Mouse (Mus musculus) stomach, embryonic 16.5 days (tissue): ENCODE data around the gene Zfp39. TPM values are rescaled to one million over a fixed set of nuclear protein-coding genes. Genes with fewer than 3 reads are reported as not detected.

Experiments
- ATAC-seq: fragments of 200-750 bp; cut with Nextera tagmentation; 2 replicates; pipeline ENCODE4 v1.8.0; 2017; ENCODE audit warnings: moderate number of reproducible peaks, moderate TSS enrichment; ENCODE audit not compliant: insufficient read depth, low FRiP score
- H3K27ac ChIP-seq: fragments of 300-500 bp; sonication (generic); 2 replicates; pipeline ENCODE4 v1.5.1; 2014; ENCODE audit warnings: low read length
- H3K27me3 ChIP-seq: fragments of 300-500 bp; sonication (generic); 2 replicates; pipeline ENCODE4 v1.6.1; 2014; ENCODE audit warnings: low read length, control low read depth, mixed read lengths; ENCODE audit not compliant: control insufficient read depth, insufficient read depth
- H3K36me3 ChIP-seq: fragments of 300-500 bp; sonication (generic); 2 replicates; pipeline ENCODE4 v1.6.1; 2014; ENCODE audit warnings: low read length; ENCODE audit not compliant: control insufficient read depth, insufficient read depth
- H3K4me1 ChIP-seq: fragments of 300-500 bp; sonication (generic); 2 replicates; pipeline ENCODE4 v1.6.1; 2014; ENCODE audit warnings: low read length, control low read depth, mixed read lengths; ENCODE audit not compliant: control insufficient read depth, insufficient read depth
- H3K4me2 ChIP-seq: fragments of 300-500 bp; sonication (generic); 2 replicates; pipeline ENCODE4 v1.6.1; 2014; ENCODE audit warnings: low read depth, low read length, mixed read lengths
- H3K4me3 ChIP-seq: fragments of 300-500 bp; sonication (generic); replicated peaks from 2 replicates; pipeline ENCODE4 v1.5.1; 2014; ENCODE audit warnings: mild to moderate bottlenecking, low read length
- H3K9ac ChIP-seq: fragments of 300-500 bp; sonication (generic); 2 replicates; pipeline ENCODE4 v1.6.1; 2014; ENCODE audit warnings: low read length
- H3K9me3 ChIP-seq: fragments of 300-500 bp; sonication (generic); replicated peaks from 2 replicates; pipeline ENCODE4 v1.6.1; 2016; ENCODE audit warnings: low read length, control low read depth; ENCODE audit not compliant: control insufficient read depth
- WGBS: fragments of 180-500 bp; shearing (Covaris S2); extraction: QIAGEN DNeasy Blood & Tissue Kit; methylation state at CpG from one replicate; pipeline ENCODE4 v1.1.7; 2014; 5-methylcytosine and 5-hydroxymethylcytosine counted together
- polyA plus RNA-seq: library from polyadenylated mRNA; unstranded; fragments of >200 nt; fragmentation: Nextera tagmentation; extraction: Ambion mirVana; gene quantifications from 2 replicates; pipeline ENCODE4 v1.2.1, GENCODE M21; 2015

Gene Zfp39
- polyA plus RNA-seq, 1 experiment from 2014 or later: 4.7 TPM

DNA sequence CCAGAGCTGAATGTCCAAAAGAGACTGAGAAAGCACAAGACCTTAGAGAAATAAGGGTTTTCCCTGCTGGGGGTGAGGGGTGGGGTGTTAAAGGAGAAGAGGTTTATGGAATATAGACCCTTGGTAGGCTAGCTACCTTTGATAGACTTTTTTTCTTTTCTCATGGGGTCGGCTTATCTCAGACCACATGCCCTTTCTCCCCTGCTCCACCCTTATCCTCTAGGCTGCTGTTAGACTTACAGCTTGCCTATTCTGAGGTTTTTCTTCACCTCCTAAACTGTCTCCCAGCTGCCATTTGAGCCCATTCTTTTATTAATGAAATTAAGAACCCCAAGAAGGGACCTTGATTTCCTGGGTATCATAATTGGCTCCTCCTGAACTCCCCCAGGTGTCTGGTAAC is 9.8 kb upstream of the Zfp39 start:
- Histone ChIP-seq H3K27ac (no peak overlapping the region), H3K9me3 (no peaks in the 10 kb centered on the region), H3K27me3 (no peaks in the 10 kb centered on the region), H3K4me1 (no peaks in the 10 kb centered on the region; the same call in 1 of the 2 replicates), H3K4me3 (no peak overlapping the region), H3K4me2 (no peak overlapping the region; the same call in 1 of the 2 replicates), H3K36me3 (no peaks in the 10 kb centered on the region), H3K9ac (no peak overlapping the region)
- 64% methylated on average over 1 of the region's 1 CpGs for WGBS
- ATAC-seq: no peak

DNA sequence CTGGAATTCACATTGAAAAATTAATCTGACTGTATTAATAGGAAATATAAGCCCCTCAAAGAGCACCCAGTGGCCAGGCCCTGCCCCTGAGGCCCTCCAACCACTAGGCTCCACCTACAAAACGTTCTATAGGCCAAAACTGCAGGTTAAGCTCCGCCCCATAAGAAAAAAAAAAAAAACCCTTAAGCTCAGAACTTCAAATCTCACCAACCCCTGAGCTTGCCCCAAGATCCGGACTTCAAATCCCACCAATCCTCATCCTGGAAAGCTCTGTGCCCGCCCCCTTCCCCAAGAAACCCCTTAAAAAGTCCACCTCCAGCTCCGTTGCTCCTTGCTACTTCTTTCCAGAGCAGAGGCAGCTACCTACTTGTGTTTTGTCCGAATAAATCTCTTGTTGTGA is 813 bp upstream of the Zfp39 start:
- Histone ChIP-seq H3K4me3 (no peak overlapping the region), H3K36me3 (no peaks in the 10 kb centered on the region), H3K9ac (no peak overlapping the region), H3K27me3 (no peaks in the 10 kb centered on the region), H3K4me1 (peaks cover 7% of the 10 kb centered on the region), H3K27ac (no peak overlapping the region), H3K4me2 (no peak overlapping the region), H3K9me3 (no peaks in the 10 kb centered on the region)
- no peak for ATAC-seq
- WGBS: 45% methylated on average over 6 of the region's 6 CpGs

DNA sequence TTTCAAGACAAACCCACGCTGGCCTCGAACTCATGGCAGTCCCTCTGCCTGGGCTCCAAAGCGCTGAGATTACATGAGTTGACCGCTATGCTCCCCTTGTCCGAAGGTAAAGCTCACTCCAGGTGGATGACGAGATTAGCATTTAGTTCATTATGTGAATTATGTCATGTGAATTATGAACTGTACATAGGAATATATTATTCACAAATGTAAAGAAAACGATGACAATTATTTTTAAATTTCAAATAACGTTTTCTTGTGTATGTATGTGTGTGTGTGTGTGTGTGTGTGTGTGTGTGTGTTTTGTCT is 339 bp upstream of the Zfp39 start:
- no peaks in the 10 kb centered on the region for H3K27me3 ChIP-seq
- under 1% methylated on average over 8 of the region's 8 CpGs for WGBS
- peak overlapping the region; percentile 67 for H3K4me3 ChIP-seq
- H3K36me3 ChIP-seq: no peaks in the 10 kb centered on the region
- H3K9me3 ChIP-seq: no peaks in the 10 kb centered on the region
- peak overlapping the region; percentile 54; the same call in 1 of the 2 replicates for H3K27ac ChIP-seq
- ATAC-seq: peak; percentile 15; the same call in 1 of the 2 replicates
- peak overlapping the region; percentile 85 for H3K9ac ChIP-seq
- H3K4me1 ChIP-seq: peaks cover 7% of the 10 kb centered on the region
- peak overlapping the region; percentile 88 for H3K4me2 ChIP-seq

DNA sequence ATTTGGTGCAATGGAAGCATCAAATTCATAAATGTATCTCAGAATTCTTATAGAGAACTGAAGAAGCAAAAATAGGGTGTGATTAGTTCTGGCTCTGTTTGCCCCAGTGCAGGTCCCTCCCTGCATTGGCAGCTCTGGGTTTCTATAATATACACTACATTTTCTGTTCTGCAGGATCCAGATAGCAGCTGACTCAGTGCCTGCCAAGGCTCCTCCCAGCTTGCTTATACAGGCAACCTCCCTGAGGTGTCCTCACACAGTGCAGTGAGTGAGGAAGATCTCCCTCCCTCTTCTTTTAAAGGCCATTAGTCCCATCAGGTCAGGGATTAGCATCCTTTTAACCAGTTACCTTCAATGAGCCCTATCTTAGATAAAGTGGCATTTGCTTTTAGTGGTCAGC is 2.9 kb downstream of the Zfp39 start:
- H3K9ac ChIP-seq: no peak overlapping the region
- H3K4me2 ChIP-seq: no peak overlapping the region
- peaks cover 7% of the 10 kb centered on the region for H3K4me1 ChIP-seq
- no peaks in the 10 kb centered on the region for H3K36me3 ChIP-seq
- no peaks in the 10 kb centered on the region for H3K9me3 ChIP-seq
- no peaks in the 10 kb centered on the region for H3K27me3 ChIP-seq
- no peak overlapping the region for H3K27ac ChIP-seq
- no peak overlapping the region for H3K4me3 ChIP-seq
- ATAC-seq: no peak

DNA sequence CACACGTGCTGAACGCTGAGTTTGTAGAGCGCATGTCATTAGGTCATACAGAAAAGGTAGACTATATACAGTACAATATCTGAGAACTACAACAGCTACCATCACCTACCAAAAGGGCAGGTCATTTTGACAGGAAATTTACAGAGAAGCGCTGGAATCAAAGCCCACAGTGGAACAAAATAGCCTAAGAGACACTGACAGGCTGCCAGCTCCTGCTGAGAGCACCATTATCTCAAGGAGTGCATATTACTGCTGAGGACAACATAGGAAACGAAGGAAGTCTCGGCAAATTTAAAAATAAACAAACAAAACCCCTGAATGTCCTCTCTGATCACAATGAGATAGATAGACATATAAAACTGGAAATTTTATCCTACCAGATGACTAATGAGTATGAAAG is 6.5 kb downstream of the Zfp39 start:
- H3K36me3 ChIP-seq: peaks cover 4% of the 10 kb centered on the region; the same call in 1 of the 2 replicates
- WGBS: 83% methylated on average over 6 of the region's 6 CpGs

DNA sequence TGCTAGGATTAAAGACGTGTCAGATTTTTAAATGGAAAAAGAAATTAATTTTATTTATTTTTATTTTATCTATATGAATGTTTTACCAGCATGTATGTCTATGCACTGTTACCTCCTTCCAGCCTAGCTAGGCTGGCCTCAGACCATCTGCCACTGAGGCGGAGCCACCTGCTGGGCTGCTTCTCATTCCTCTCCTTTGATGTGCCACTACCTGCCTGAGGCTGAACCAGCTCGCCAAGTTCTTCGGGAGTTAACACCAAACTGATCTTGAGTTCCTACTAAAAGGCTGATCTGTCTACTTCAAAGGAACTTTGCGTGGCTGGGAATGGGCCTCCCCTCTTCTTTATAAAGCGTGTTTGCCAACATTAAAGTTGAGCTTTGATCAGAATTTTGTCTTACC is 9.6 kb downstream of the Zfp39 start:
- no peak overlapping the region for H3K9ac ChIP-seq

More for the DNA sequence above, 6.5 kb downstream of the Zfp39 start:
- no peak overlapping the region for H3K9ac ChIP-seq
- no peaks in the 10 kb centered on the region for H3K27me3 ChIP-seq
- H3K27ac ChIP-seq: no peak overlapping the region
- H3K4me2 ChIP-seq: no peak overlapping the region
- no peaks in the 10 kb centered on the region for H3K9me3 ChIP-seq
- peaks cover under 1% of the 10 kb centered on the region; the same call in 1 of the 2 replicates for H3K4me1 ChIP-seq
- ATAC-seq: no peak
- H3K4me3 ChIP-seq: no peak overlapping the region

DNA sequence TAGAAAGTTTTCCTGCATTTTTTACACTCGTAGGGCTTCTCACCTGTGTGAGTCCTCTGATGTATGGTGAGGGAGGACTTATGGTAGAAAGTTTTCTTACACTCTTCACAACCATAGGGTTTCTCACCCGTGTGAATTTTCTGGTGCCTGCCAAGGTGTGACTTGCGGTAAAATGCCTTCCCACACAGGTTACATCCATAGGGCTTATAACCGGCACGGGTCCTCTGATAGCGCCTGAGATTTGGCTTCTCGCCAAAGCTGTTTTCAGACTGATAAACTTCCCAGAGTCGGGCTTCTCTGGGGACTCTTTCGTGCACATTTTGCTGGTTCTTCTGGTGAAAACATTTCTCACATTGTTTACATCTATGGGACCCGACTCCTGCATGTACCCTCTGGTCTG is 13.5 kb downstream of the Zfp39 start:
- Histone ChIP-seq H3K27me3 (no peaks in the 10 kb centered on the region), H3K27ac (no peak overlapping the region), H3K9ac (no peak overlapping the region), H3K36me3 (peaks cover 27% of the 10 kb centered on the region), H3K4me1 (no peaks in the 10 kb centered on the region), H3K4me2 (no peak overlapping the region), H3K9me3 (no peaks in the 10 kb centered on the region), H3K4me3 (no peak overlapping the region)
- 89% methylated on average over 10 of the region's 10 CpGs for WGBS
- ATAC-seq: no peak

More for the DNA sequence above, 9.6 kb downstream of the Zfp39 start:
- Histone ChIP-seq H3K4me3 (no peak overlapping the region), H3K27me3 (no peaks in the 10 kb centered on the region), H3K27ac (no peak overlapping the region), H3K4me1 (no peaks in the 10 kb centered on the region), H3K9me3 (no peaks in the 10 kb centered on the region), H3K4me2 (no peak overlapping the region), H3K36me3 (peaks cover 23% of the 10 kb centered on the region)
- no peak for ATAC-seq
- WGBS: 71% methylated on average over 6 of the region's 6 CpGs

DNA sequence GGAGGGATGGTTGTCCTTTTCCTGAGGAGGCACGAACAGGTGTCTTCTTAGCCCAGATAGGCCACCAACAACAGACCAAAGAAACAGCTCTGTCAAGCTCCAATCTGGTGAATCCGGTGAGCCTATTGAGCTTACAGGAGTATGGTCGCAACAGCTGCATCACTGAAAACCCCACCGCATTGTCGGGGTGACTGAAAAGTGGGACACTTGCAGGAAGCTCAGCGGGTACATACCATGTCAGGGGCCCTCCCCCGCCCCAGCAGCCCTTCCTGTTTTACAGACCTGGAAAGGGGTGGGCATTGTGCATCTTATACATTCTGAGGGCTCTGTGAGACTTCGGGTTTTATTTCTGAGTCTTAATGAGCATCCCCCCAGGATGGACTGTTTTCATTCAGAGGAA is 20.3 kb downstream of the Zfp39 start:
- no peaks in the 10 kb centered on the region for H3K9me3 ChIP-seq
- no peaks in the 10 kb centered on the region for H3K4me1 ChIP-seq
- 0 out of 2 replicates have a peak, but pooled peaks cover 3% of the 10 kb centered on the region for H3K36me3 ChIP-seq
- no peak for ATAC-seq
- no peak overlapping the region for H3K27ac ChIP-seq
- H3K9ac ChIP-seq: no peak overlapping the region
- H3K4me2 ChIP-seq: no peak overlapping the region
- no peak overlapping the region for H3K4me3 ChIP-seq
- no peaks in the 10 kb centered on the region for H3K27me3 ChIP-seq
- 77% methylated on average over 8 of the region's 8 CpGs for WGBS

DNA sequence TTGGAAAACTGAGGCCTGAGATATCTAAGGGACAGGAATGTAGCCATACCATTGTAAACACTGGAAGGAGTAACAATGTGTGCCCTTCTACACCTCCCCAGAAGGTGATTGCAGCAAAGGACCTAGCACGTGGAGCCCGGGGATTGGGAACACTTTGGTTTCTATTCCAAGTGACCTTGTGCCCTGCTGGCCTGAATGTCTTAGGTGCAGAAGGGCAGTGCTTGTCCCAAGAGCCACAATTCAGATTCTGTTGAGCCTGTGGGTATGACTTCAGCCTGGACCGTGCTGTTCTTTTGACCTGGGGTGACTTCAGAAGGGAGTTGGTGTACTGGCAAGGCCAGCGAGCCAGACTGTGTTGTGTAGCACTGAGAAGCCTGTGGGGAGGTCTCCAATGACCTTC is 33.1 kb downstream of the Zfp39 start:
- H3K9me3 ChIP-seq: no peaks in the 10 kb centered on the region
- H3K27me3 ChIP-seq: no peaks in the 10 kb centered on the region
- H3K4me1 ChIP-seq: peaks cover 10% of the 10 kb centered on the region
- WGBS: 89% methylated on average over 4 of the region's 4 CpGs
- H3K36me3 ChIP-seq: no peaks in the 10 kb centered on the region
- H3K27ac ChIP-seq: no peak overlapping the region
- ATAC-seq: no peak
- H3K4me3 ChIP-seq: no peak overlapping the region
- H3K4me2 ChIP-seq: no peak overlapping the region
- H3K9ac ChIP-seq: no peak overlapping the region

DNA sequence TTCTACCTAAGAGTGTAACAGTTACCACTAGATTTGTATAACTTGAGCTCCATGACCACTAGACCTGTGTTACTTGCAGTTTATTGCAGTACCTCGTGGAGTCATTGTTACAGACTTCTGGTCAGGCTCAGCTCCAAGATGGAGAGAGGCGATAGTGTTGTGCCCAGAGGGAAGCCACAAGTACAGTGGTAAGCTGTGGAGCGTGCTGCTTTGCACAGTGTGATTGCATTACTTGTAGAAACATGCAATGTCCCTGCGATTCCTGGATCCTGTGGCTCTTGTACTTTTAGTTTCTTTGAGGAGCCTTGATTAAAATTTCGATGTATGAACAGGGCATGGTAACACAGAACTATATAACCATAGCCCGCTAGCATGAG is 36.1 kb downstream of the Zfp39 start:
- peak overlapping the region; percentile 75 for H3K4me2 ChIP-seq
- H3K4me1 ChIP-seq: peaks cover 10% of the 10 kb centered on the region
- no peaks in the 10 kb centered on the region for H3K36me3 ChIP-seq
- no peak for ATAC-seq
- no peaks in the 10 kb centered on the region for H3K9me3 ChIP-seq
- WGBS: 72% methylated on average over 6 of the region's 6 CpGs
- no peaks in the 10 kb centered on the region for H3K27me3 ChIP-seq
- H3K9ac ChIP-seq: peak overlapping the region; percentile 78
- H3K4me3 ChIP-seq: peak overlapping the region; percentile 67
- peak overlapping the region; percentile 20; the same call in 1 of the 2 replicates for H3K27ac ChIP-seq
